Mouse (Mus musculus) bone marrow, adult 2 months (tissue): ENCODE data around the gene Ppm1e. TPM values are rescaled to one million over a fixed set of nuclear protein-coding genes. Genes with fewer than 3 reads are reported as not detected.

ENCODE experiments used
- H3K27ac ChIP-seq: fragments of 200-500 bp; 2 replicates; pipeline ENCODE4 v1.5.1; 2012; ENCODE audit warnings: low read depth, mild to moderate bottlenecking, control low read depth, inconsistent platforms, low read length; ENCODE audit not compliant: control insufficient read depth, poor library complexity, insufficient read depth
- H3K4me1 ChIP-seq: fragments of 200-500 bp; 2 replicates; pipeline ENCODE4 v1.6.1; 2011; ENCODE audit warnings: low read length; ENCODE audit not compliant: control insufficient read depth, insufficient read depth
- H3K4me3 ChIP-seq: fragments of 200-500 bp; replicated peaks from 2 replicates; pipeline ENCODE3; 2011; ENCODE audit warnings: mild to moderate bottlenecking, low read depth, low read length, control low read depth; ENCODE audit not compliant: control insufficient read depth
- CTCF ChIP-seq: fragments of 200-500 bp; IDR thresholded peaks from 2 replicates; pipeline ENCODE4 v1.5.1; 2011; ENCODE audit warnings: low read length, control low read depth; ENCODE audit not compliant: control insufficient read depth, insufficient read depth
- POLR2A ChIP-seq: fragments of 200-500 bp; IDR thresholded peaks from 2 replicates; pipeline ENCODE4 v1.6.1; 2011; ENCODE audit warnings: low read depth, mild to moderate bottlenecking, control low read depth, low read length, borderline replicate concordance; ENCODE audit not compliant: control insufficient read depth
- WGBS: fragments of 180-500 bp; shearing (Covaris S2); methylation state at CpG from one replicate; pipeline ENCODE4 v1.1.7; 2018; 5-methylcytosine and 5-hydroxymethylcytosine counted together
- polyA plus RNA-seq: library from polyadenylated mRNA; stranded (reverse); fragments of >200 nt; gene quantifications from 2 replicates; pipeline ENCODE4 v1.2.4, GENCODE M21; 2011; ENCODE audit warnings: low replicate concordance; ENCODE audit not compliant: missing spikeins, insufficient read depth, insufficient read length

The Ppm1e gene
- polyA plus RNA-seq, 1 experiment: 2.9 TPM

GRCm38 (mm10) chr11:87240833-87241215 is 118.0 kb downstream of the Ppm1e start:
- Histone ChIP-seq H3K4me3 (no peak overlapping the region), H3K27ac (no peak overlapping the region), H3K4me1 (no peaks in the 10 kb centered on the region)
- TF ChIP-seq CTCF (no peak), POLR2A (no peak)
- WGBS: 76% methylated on average over 4 of the region's 4 CpGs

- Histone ChIP-seq H3K27ac (no peak overlapping the region), H3K4me3 (no peak overlapping the region), H3K4me1 (no peaks in the 10 kb centered on the region)
- WGBS: 76% methylated on average over 15 of the region's 15 CpGs
- no peak for TF ChIP-seq POLR2A
- no peak for TF ChIP-seq CTCF
Measured at GRCm38 (mm10) chr11:87240141-87240832, 118.5 kb downstream of the Ppm1e start.

- TF ChIP-seq CTCF (no peak), POLR2A (no peak)
- Histone ChIP-seq H3K27ac (no peak overlapping the region), H3K4me1 (no peaks in the 10 kb centered on the region), H3K4me3 (no peak overlapping the region)
- 91% methylated on average over 7 of the region's 7 CpGs for WGBS
Measured at GRCm38 (mm10) chr11:87238891-87239530, 119.8 kb downstream of the Ppm1e start.

DNA sequence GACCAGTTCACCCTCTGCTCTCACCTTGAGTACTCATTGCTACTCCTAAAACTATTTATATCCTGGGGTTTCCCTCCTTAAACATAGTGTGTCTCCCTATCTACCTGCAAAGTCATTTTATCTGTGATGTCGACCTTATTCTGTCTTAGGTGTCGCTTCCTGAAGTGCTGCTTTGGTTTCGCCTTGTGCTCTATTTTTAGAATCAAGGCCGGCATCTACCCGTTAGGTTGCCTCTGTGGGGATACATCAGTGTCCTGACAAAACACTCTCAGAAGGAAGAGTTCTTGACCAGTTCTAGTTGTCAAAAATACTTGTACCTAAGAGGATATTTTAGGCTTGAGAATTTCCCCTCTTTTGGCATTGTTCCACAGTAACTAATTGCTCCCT is 123.3 kb downstream of the Ppm1e start:
- no peak overlapping the region for H3K4me3 ChIP-seq
- WGBS: 51% methylated on average over 5 of the region's 5 CpGs
- no peak overlapping the region for H3K27ac ChIP-seq
- H3K4me1 ChIP-seq: no peaks in the 10 kb centered on the region
- TF ChIP-seq POLR2A (no peak), CTCF (no peak)

DNA sequence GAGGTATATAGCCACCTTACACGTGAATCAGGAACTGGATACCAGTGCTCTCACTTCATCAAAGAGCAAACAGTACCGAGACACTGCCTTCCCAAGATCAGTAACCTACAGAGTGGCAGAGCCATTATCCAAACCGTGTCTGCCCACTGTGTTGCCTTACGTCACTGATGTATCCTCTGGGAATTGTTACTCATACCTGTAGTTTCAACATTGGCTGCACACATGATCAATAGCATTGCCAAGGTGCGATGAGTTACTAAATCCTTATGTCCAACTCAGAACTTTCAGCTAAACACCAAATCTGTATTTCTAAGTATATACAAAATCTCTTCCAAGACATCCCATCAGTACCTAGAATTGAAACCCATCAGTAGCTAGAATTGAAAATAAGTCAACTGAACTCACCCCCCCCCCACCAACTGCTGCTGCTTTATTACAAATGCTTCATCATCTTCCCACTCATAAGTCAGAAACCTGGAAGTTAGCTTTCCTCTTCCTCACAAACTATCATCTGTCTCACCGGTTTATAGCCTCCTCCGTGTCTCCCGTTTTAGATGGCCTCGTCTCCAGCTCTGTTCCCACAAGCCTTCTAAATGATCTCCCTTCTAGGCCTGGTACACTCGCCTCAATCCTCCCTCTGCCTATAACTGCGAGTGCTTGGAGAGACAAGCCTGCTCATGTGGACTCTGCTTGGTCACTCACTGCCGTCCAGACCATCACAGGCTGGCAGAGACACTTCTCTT is 123.9 kb downstream of the Ppm1e start:
- WGBS: 89% methylated on average over 12 of the region's 12 CpGs
- Histone ChIP-seq H3K4me1 (no peaks in the 10 kb centered on the region), H3K27ac (no peak overlapping the region), H3K4me3 (no peak overlapping the region)
- no peak for TF ChIP-seq POLR2A
- no peak for TF ChIP-seq CTCF

DNA sequence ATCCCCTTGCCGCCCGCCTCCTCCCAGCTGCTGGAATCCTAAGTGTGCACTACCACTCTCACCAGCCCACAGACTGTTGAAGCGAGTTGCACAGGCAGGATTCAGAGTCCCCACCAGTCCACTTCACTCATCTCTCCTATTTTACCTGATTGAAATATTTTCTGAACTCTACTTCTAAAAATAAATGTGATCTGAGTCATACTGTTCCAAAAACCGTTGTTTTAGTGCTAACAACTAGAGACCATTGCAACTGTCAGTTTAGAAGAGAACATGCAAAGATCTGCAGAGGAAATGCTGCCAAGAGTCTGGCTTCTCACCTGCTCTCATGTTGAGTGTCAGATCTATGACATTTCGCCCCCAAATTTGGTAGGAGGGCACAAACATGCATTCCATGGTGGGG is 125.4 kb downstream of the Ppm1e start:
- TF ChIP-seq CTCF (no peak), POLR2A (no peak)
- no peak overlapping the region for H3K27ac ChIP-seq
- 78% methylated on average over 5 of the region's 5 CpGs for WGBS
- no peak overlapping the region for H3K4me3 ChIP-seq
- H3K4me1 ChIP-seq: no peaks in the 10 kb centered on the region

DNA sequence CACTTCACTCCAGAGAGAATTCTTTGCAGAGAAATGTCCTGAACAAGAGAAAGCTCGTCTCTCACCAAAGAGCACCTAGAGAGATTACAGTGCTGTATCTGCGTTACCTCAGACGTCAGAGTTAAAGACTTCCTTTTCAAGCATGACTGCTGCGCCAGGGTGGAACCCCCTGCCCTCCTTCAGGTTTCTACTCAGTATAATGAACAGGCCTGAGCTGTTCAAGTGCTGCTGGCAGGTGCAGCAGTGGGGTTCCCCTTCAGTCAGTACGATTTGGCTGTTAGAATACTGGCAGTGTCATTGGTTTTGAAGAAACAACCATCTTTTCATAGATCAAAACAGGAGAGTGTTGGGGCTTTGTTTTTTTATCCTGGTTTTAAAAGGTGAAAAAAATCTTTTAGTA is 131.8 kb downstream of the Ppm1e start:
- Histone ChIP-seq H3K4me1 (no peaks in the 10 kb centered on the region; the same call in 1 of the 2 replicates), H3K4me3 (no peak overlapping the region), H3K27ac (no peak overlapping the region)
- WGBS: 79% methylated on average over 5 of the region's 5 CpGs
- TF ChIP-seq CTCF: no peak
- TF ChIP-seq POLR2A: no peak

DNA sequence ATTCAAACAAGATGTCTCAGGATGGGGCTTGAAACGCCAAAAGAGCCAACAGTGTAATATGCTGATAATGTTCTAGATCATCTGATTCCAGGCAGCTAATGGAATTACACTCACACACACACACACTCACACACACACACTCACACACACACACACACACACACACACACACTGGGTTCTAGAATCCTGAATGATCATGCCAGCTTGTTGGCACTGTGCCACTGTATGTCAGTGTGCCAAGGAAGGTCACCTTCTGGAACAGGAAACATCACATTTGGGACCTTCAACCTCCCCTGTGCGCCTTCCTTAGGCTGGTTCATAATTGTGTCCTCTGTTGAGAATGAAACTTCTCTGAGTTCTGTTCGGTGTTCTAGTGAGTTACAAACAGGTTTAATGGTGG is 136.1 kb downstream of the Ppm1e start:
- 83% methylated on average over 3 of the region's 3 CpGs for WGBS
- no peak overlapping the region for H3K4me3 ChIP-seq
- no peaks in the 10 kb centered on the region; the same call in 1 of the 2 replicates for H3K4me1 ChIP-seq
- no peak overlapping the region for H3K27ac ChIP-seq
- TF ChIP-seq POLR2A (no peak), CTCF (no peak)
